8 mouse cellular contexts compared by ENCODE assay signal in genomic region chr6:117907979-117908355, GRCm38 (mm10). TPM values are rescaled to one million over a fixed set of nuclear protein-coding genes. Genes with fewer than 3 reads are reported as not detected.
A peak's percentile ranks its signal among the peaks of the same experiment; 100 is the strongest.
DNase-seq lines count a peak whose midpoint lies in the region; ATAC-seq and TF ChIP-seq lines count a peak whose summit lies in the region.

No protein-coding gene starts in this region.

- no peak for TF ChIP-seq CTCF in cortical plate, adult 2 months (IDR thresholded peaks at IDR 0.05; ENCODE audit: extremely low read depth, insufficient read depth, low read length)

- ATAC-seq in kidney, embryonic 16.5 days (ENCODE audit: low FRiP score, low TSS enrichment), result no peak
- no peak for ATAC-seq in hindbrain, embryonic 15.5 days (ENCODE audit: low FRiP score, low read depth)
- no peak; the same call in 1 of the 2 replicates for ATAC-seq in midbrain, embryonic 12.5 days (ENCODE audit: low FRiP score, low read depth)

- 0% methylated on average over 26 of the region's 26 CpGs for WGBS in kidney, embryonic 16.5 days
- under 1% methylated on average over 26 of the region's 26 CpGs for WGBS in hindbrain, embryonic 15.5 days
- WGBS in midbrain, embryonic 12.5 days, result under 1% methylated on average over 26 of the region's 26 CpGs

- peak overlapping the region; percentile 93 for H3K27ac ChIP-seq in kidney, embryonic 16.5 days (ENCODE audit: low read length)
- H3K27ac ChIP-seq in cortical plate, adult 2 months (ENCODE audit: insufficient read depth, low read length), result no peak overlapping the region
- H3K27ac ChIP-seq in hindbrain, embryonic 15.5 days (replicated peaks), result peak overlapping the region; percentile 97; the same call in 1 of the 2 replicates
- peak overlapping the region; percentile 90; the same call in 1 of the 2 replicates for H3K27ac ChIP-seq in midbrain, embryonic 12.5 days (replicated peaks)

- H3K9ac ChIP-seq in kidney, embryonic 16.5 days (replicated peaks; ENCODE audit: low read length), result peak overlapping the region; percentile 94
- peak overlapping the region; percentile 95 for H3K9ac ChIP-seq in hindbrain, embryonic 15.5 days
- peak overlapping the region; percentile 92 for H3K9ac ChIP-seq in midbrain, embryonic 12.5 days (replicated peaks)

- H3K36me3 ChIP-seq in kidney, embryonic 16.5 days (ENCODE audit: insufficient read depth, low read length), result no peaks in the 10 kb centered on the region
- H3K36me3 ChIP-seq in hindbrain, embryonic 15.5 days, result no peaks in the 10 kb centered on the region
- H3K36me3 ChIP-seq in midbrain, embryonic 12.5 days, result no peaks in the 10 kb centered on the region

- H3K4me2 ChIP-seq in kidney, embryonic 16.5 days (replicated peaks; ENCODE audit: low read depth, low read length), result peak overlapping the region; percentile 85
- H3K4me2 ChIP-seq in hindbrain, embryonic 15.5 days, result peak overlapping the region; percentile 100
- peak overlapping the region; percentile 98 for H3K4me2 ChIP-seq in midbrain, embryonic 12.5 days (replicated peaks)

- no peak for TF ChIP-seq POLR2A in cortical plate, adult 2 months (IDR thresholded peaks at IDR 0.05; ENCODE audit: extremely low read depth, insufficient read depth, low read length)

- peak overlapping the region; percentile 91 for H3K4me3 ChIP-seq in kidney, embryonic 16.5 days (ENCODE audit: low read length)
- peak overlapping the region; percentile 65 for H3K4me3 ChIP-seq in cortical plate, adult 2 months (ENCODE audit: insufficient read depth, low read length)
- H3K4me3 ChIP-seq in hindbrain, embryonic 15.5 days, result peak overlapping the region; percentile 100
- H3K4me3 ChIP-seq in midbrain, embryonic 12.5 days, result peak overlapping the region; percentile 99

- H3K9me3 ChIP-seq in kidney, embryonic 16.5 days (ENCODE audit: low read length), result no peaks in the 10 kb centered on the region
- H3K9me3 ChIP-seq in hindbrain, embryonic 15.5 days, result no peaks in the 10 kb centered on the region
- H3K9me3 ChIP-seq in midbrain, embryonic 12.5 days, result no peaks in the 10 kb centered on the region

- DNase-seq in kidney, postnatal 36 days, result no peak
- no peak for DNase-seq in adrenal gland, adult (ENCODE audit: inconsistent age in 2 of 2, low spot score in 1 of 2)
- DNase-seq in yolk sac, embryonic 10.5 days (ENCODE audit: low spot score), result no peak
- no peak for DNase-seq in left cerebral cortex, adult 11 months (ENCODE audit: low spot score)

- no peaks in the 10 kb centered on the region for H3K27me3 ChIP-seq in kidney, embryonic 16.5 days (ENCODE audit: insufficient read depth, low read length)
- H3K27me3 ChIP-seq in hindbrain, embryonic 15.5 days, result no peaks in the 10 kb centered on the region
- no peaks in the 10 kb centered on the region for H3K27me3 ChIP-seq in midbrain, embryonic 12.5 days

- H3K4me1 ChIP-seq in kidney, embryonic 16.5 days (ENCODE audit: insufficient read depth, low read length), result peaks cover 29% of the 10 kb centered on the region
- H3K4me1 ChIP-seq in cortical plate, adult 2 months (ENCODE audit: control insufficient read depth, insufficient read depth, low read length), result peaks cover 4% of the 10 kb centered on the region; the same call in 1 of the 2 replicates
- peaks cover 26% of the 10 kb centered on the region for H3K4me1 ChIP-seq in hindbrain, embryonic 15.5 days (replicated peaks)
- peaks cover 28% of the 10 kb centered on the region for H3K4me1 ChIP-seq in midbrain, embryonic 12.5 days

RNA-seq across cellular contexts. Expression of gene Hnrnpf, which starts 7.8 kb away (rescaled TPM):
- 793 and 842 TPM in 2 replicates for polyA plus RNA-seq in kidney, embryonic 16.5 days (2015; fragmentation: Nextera tagmentation; extraction: Ambion mirVana)
- 101 and 111 TPM in 2 replicates for polyA plus RNA-seq in cortical plate, adult 2 months (2012; rRNA removed)
- polyA plus RNA-seq in hindbrain, embryonic 15.5 days (2015; fragmentation: Nextera tagmentation; extraction: Ambion mirVana), result 270 and 273 TPM in 2 replicates
- polyA plus RNA-seq in midbrain, embryonic 12.5 days (2016; fragmentation: Nextera tagmentation; extraction: Ambion mirVana), result 518 and 521 TPM in 2 replicates

RNA-seq across cellular contexts. Expression of gene Fxyd4, which starts 29.5 kb away (rescaled TPM):
- 98.1 and 98.5 TPM in 2 replicates for polyA plus RNA-seq in kidney, embryonic 16.5 days (2015; fragmentation: Nextera tagmentation; extraction: Ambion mirVana)
- 0.17 TPM in 1 of 2 replicates, not detected in the other for polyA plus RNA-seq in cortical plate, adult 2 months (2012; rRNA removed)
- 2.4 and 3.9 TPM in 2 replicates for polyA plus RNA-seq in hindbrain, embryonic 15.5 days (2015; fragmentation: Nextera tagmentation; extraction: Ambion mirVana)
- polyA plus RNA-seq in midbrain, embryonic 12.5 days (2016; fragmentation: Nextera tagmentation; extraction: Ambion mirVana), result 1.8 and 3.0 TPM in 2 replicates

RNA-seq across cellular contexts. Expression of gene Zfp239, which starts 46.1 kb away (rescaled TPM):
- polyA plus RNA-seq in kidney, embryonic 16.5 days (2015; fragmentation: Nextera tagmentation; extraction: Ambion mirVana), result 11.5 and 12.6 TPM in 2 replicates
- polyA plus RNA-seq in cortical plate, adult 2 months (2012; rRNA removed), result 34.0 and 34.5 TPM in 2 replicates
- polyA plus RNA-seq in hindbrain, embryonic 15.5 days (2015; fragmentation: Nextera tagmentation; extraction: Ambion mirVana), result 13.5 and 16.9 TPM in 2 replicates
- 11.4 and 12.7 TPM in 2 replicates for polyA plus RNA-seq in midbrain, embryonic 12.5 days (2016; fragmentation: Nextera tagmentation; extraction: Ambion mirVana)

Comparison
In these comparisons a context has a peak if more than half of its experiments do, and no peak if none do; other contexts are left out.
1. RNA of gene Fxyd4, which starts 29.5 kb away (polyA plus RNA-seq): 98.1 to 98.5 TPM in kidney, embryonic 16.5 days; 2.4 to 3.9 TPM in hindbrain, embryonic 15.5 days, 1.8 to 3.0 TPM in midbrain, embryonic 12.5 days and 0.17 TPM in cortical plate, adult 2 months; every median in the first group is over 10 times any median in the second.
2. Peak in every context shown above with its lines, with median percentiles within 50 percentile points of each other: H3K4me2 ChIP-seq, H3K4me3 ChIP-seq and H3K9ac ChIP-seq.